Comparison of ENCODE assay signal across 11 mouse cellular contexts in the genomic region with DNA sequence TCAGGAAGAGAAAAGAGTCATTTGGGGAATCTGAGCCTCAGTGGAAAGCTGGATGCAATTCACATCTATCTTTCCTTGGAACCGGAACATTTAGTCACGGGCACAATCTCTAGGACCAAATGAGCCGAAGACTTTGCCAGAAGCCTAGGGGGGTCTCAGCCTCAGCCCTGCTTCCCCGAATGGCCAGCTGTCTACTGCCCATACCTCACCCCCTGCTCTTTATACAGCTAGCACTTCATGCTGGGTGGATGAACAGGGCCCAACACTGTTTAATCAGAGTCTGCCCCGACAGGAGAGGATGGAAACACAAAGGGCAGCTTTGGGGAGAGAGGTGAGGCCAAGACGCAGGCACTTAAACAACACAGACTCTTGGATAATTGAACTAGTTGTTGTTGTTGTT. TPM values are rescaled to one million over a fixed set of nuclear protein-coding genes. Genes with fewer than 3 reads are reported as not detected.
DNase-seq lines count a peak whose midpoint lies in the region; ATAC-seq and TF ChIP-seq lines count a peak whose summit lies in the region.
"Had no signal": no experiment of that assay in that cellular context is flagged by ENCODE, and none has a peak within 500 bp of the region (broad histone marks: within the 10 kb centered on the region; RNA-seq: fewer than 3 reads in every experiment).

No protein-coding gene starts in this region.

- WGBS in liver, adult 2 months: 73% methylated on average over 6 of the region's 6 CpGs
- 79% methylated on average over 6 of the region's 6 CpGs for whole genome bisulfite sequencing in liver, embryonic 11.5 days
- 13% methylated on average over 6 of the region's 6 CpGs for WGBS in forebrain, embryonic 11.5 days
- 72% methylated on average over 6 of the region's 6 CpGs for WGBS in intestine, embryonic 16.5 days
- 22% methylated on average over 6 of the region's 6 CpGs for WGBS in neural tube, embryonic 14.5 days

- no peaks in the 10 kb centered on the region for H3K9me3 ChIP-seq in liver, embryonic 11.5 days (ENCODE audit: control insufficient read depth, low read length)
- H3K9me3 ChIP-seq in forebrain, embryonic 11.5 days (ENCODE audit: control insufficient read depth, low read length): no peaks in the 10 kb centered on the region
- H3K9me3 ChIP-seq in intestine, embryonic 16.5 days (ENCODE audit: control insufficient read depth, low read length): no peaks in the 10 kb centered on the region
- H3K9me3 ChIP-seq in neural tube, embryonic 14.5 days (ENCODE audit: control insufficient read depth, low read length): no peaks in the 10 kb centered on the region

- no peak overlapping the region for H3K4me2 ChIP-seq in liver, embryonic 11.5 days
- H3K4me2 ChIP-seq in forebrain, embryonic 11.5 days (ENCODE audit: low read depth, low read length, severe bottlenecking): no peak overlapping the region
- H3K4me2 ChIP-seq in intestine, embryonic 16.5 days (ENCODE audit: low read depth, low read length): no peak overlapping the region
- H3K4me2 ChIP-seq in neural tube, embryonic 14.5 days (ENCODE audit: low read depth, low read length): no peak overlapping the region

- H3K9ac ChIP-seq in liver, adult 2 months (ENCODE audit: low read depth, low read length): no peak overlapping the region
- no peak overlapping the region for H3K9ac ChIP-seq in liver, embryonic 11.5 days (ENCODE audit: low read depth, low read length)
- H3K9ac ChIP-seq in forebrain, embryonic 11.5 days (ENCODE audit: low read length): no peak overlapping the region
- H3K9ac ChIP-seq in intestine, embryonic 16.5 days (ENCODE audit: low read depth, low read length): no peak overlapping the region
- no peak overlapping the region for H3K9ac ChIP-seq in neural tube, embryonic 14.5 days (replicated peaks; ENCODE audit: low read depth, low read length)

- H3K27ac ChIP-seq in liver, adult 2 months (replicated peaks; ENCODE audit: insufficient read depth, low read depth, low read length): 0 out of 2 replicates have a peak overlapping the region, but pooled peaks have one; percentile 4
- H3K27ac ChIP-seq in liver, embryonic 11.5 days (ENCODE audit: low read depth, low read length): no peak overlapping the region
- peak overlapping the region; percentile 38; the same call in 1 of the 2 replicates for H3K27ac ChIP-seq in forebrain, embryonic 11.5 days (ENCODE audit: low read depth, low read length)
- H3K27ac ChIP-seq in intestine, embryonic 16.5 days (ENCODE audit: low read length): peak overlapping the region; percentile 37; the same call in 1 of the 2 replicates
- peak overlapping the region; percentile 31; the same call in 1 of the 2 replicates for H3K27ac ChIP-seq in neural tube, embryonic 14.5 days (ENCODE audit: low read depth, low read length)

- no peaks in the 10 kb centered on the region for H3K79me2 ChIP-seq in liver, adult 2 months (ENCODE audit: control insufficient read depth, insufficient read depth, low read length)

- H3K4me1 ChIP-seq in liver, adult 2 months (ENCODE audit: control insufficient read depth, insufficient read depth, low read length): peaks cover 5% of the 10 kb centered on the region; the same call in 1 of the 2 replicates
- peaks cover 15% of the 10 kb centered on the region for H3K4me1 ChIP-seq in liver, embryonic 11.5 days (replicated peaks; ENCODE audit: control insufficient read depth, insufficient read depth, low read length)
- H3K4me1 ChIP-seq in forebrain, embryonic 11.5 days (replicated peaks; ENCODE audit: control insufficient read depth, insufficient read depth, low read length): peaks cover 4% of the 10 kb centered on the region; the same call in 1 of the 2 replicates
- peaks cover 8% of the 10 kb centered on the region for H3K4me1 ChIP-seq in intestine, embryonic 16.5 days (ENCODE audit: control insufficient read depth, insufficient read depth, low read length)
- H3K4me1 ChIP-seq in neural tube, embryonic 14.5 days (ENCODE audit: control insufficient read depth, insufficient read depth, low read length): peaks cover 7% of the 10 kb centered on the region; the same call in 1 of the 2 replicates

- ATAC-seq in liver, embryonic 11.5 days (replicated peaks; ENCODE audit: low FRiP score): no peak
- 0 out of 2 replicates have a peak, but pooled peaks have one; percentile 46 for ATAC-seq in forebrain, embryonic 11.5 days (replicated peaks; ENCODE audit: low FRiP score)
- no peak for ATAC-seq in intestine, embryonic 16.5 days
- peak; percentile 59; the same call in 1 of the 2 replicates for ATAC-seq in neural tube, embryonic 14.5 days (ENCODE audit: low read depth)
- no peak for ATAC-seq in erythroblast, adult 5-6 weeks (replicated peaks; ENCODE audit: low FRiP score, poor library complexity, severe bottlenecking)
- ATAC-seq: CD4-positive, CD25-positive, alpha-beta regulatory T cell, adult 4 months had no signal

- H3K4me3 ChIP-seq in liver, adult 2 months (ENCODE audit: insufficient read depth, low read depth, low read length): no peak overlapping the region
- no peak overlapping the region for H3K4me3 ChIP-seq in liver, embryonic 11.5 days (ENCODE audit: low read depth, low read length)
- H3K4me3 ChIP-seq in forebrain, embryonic 11.5 days (ENCODE audit: low read depth, low read length): no peak overlapping the region
- H3K4me3 ChIP-seq in intestine, embryonic 16.5 days (ENCODE audit: low read length): no peak overlapping the region
- H3K4me3 ChIP-seq in neural tube, embryonic 14.5 days (ENCODE audit: low read depth, low read length): no peak overlapping the region

- DNase-seq in liver, adult 2 months (ENCODE audit: extremely low read depth, low read depth, low spot score): no peak
- no peak for DNase-seq in liver, embryonic 11.5 days (ENCODE audit: low spot score)
- DNase-seq in forebrain, embryonic 11.5 days (ENCODE audit: low spot score): no peak
- DNase-seq in c-Kit-positive CD71-positive TER-119-positive erythroid progenitor cells, embryonic 14.5 days (ENCODE audit: low spot score): no peak
- no peak for DNase-seq in right cerebral cortex, postnatal 14 days
- DNase-seq: kidney, postnatal 14 days; thymus, adult 18-20 months had no signal

- no peaks in the 10 kb centered on the region for H3K36me3 ChIP-seq in liver, adult 2 months (ENCODE audit: control insufficient read depth, insufficient read depth, low read length)
- H3K36me3 ChIP-seq in liver, embryonic 11.5 days (ENCODE audit: control insufficient read depth, insufficient read depth, low read length): no peaks in the 10 kb centered on the region; the same call in 1 of the 2 replicates
- H3K36me3 ChIP-seq in forebrain, embryonic 11.5 days (ENCODE audit: control insufficient read depth, insufficient read depth, low read length): no peaks in the 10 kb centered on the region
- no peaks in the 10 kb centered on the region for H3K36me3 ChIP-seq in intestine, embryonic 16.5 days (ENCODE audit: control insufficient read depth, insufficient read depth, low read length)
- H3K36me3 ChIP-seq in neural tube, embryonic 14.5 days (ENCODE audit: control insufficient read depth, insufficient read depth, low read length): peaks cover 5% of the 10 kb centered on the region; the same call in 1 of the 2 replicates

- no peaks in the 10 kb centered on the region for H3K27me3 ChIP-seq in liver, adult 2 months (ENCODE audit: control insufficient read depth, insufficient read depth, low read length)
- no peaks in the 10 kb centered on the region for H3K27me3 ChIP-seq in liver, embryonic 11.5 days (replicated peaks; ENCODE audit: control insufficient read depth, insufficient read depth, low read length)
- no peaks in the 10 kb centered on the region for H3K27me3 ChIP-seq in forebrain, embryonic 11.5 days (ENCODE audit: control insufficient read depth, insufficient read depth, low read length)
- H3K27me3 ChIP-seq in intestine, embryonic 16.5 days (replicated peaks; ENCODE audit: control insufficient read depth, insufficient read depth, low read length): no peaks in the 10 kb centered on the region
- no peaks in the 10 kb centered on the region for H3K27me3 ChIP-seq in neural tube, embryonic 14.5 days (ENCODE audit: control insufficient read depth, insufficient read depth, low read length)

- no peak for TF ChIP-seq CTCF in liver, adult 2 months (IDR thresholded peaks at IDR 0.05; ENCODE audit: low read depth, low read length)

- no peak for TF ChIP-seq POLR2A in liver, adult 2 months (IDR thresholded peaks at IDR 0.05; ENCODE audit: extremely low read depth, insufficient read depth, low read length)

RNA-seq across cellular contexts. Expression of gene Chst15, which starts 53.8 kb away (rescaled TPM):
- 6.5 and 10.4 TPM in 2 replicates for total RNA-seq in liver, adult 2 months (2014; rRNA removed)
- polyA plus RNA-seq in liver, adult 2 months (2012; rRNA removed): 3.0 and 4.3 TPM in 2 replicates
- polyA plus RNA-seq in liver, embryonic 11.5 days (2014; fragmentation: Nextera tagmentation; extraction: Ambion mirVana): 12.8 and 14.1 TPM in 2 replicates
- 10.9 and 13.1 TPM in 2 replicates for polyA plus RNA-seq in forebrain, embryonic 11.5 days (2014; fragmentation: Nextera tagmentation; extraction: Ambion mirVana)
- 20.6 and 21.1 TPM in 2 replicates for polyA plus RNA-seq in intestine, embryonic 16.5 days (2015; fragmentation: Nextera tagmentation; extraction: Ambion mirVana)
- polyA plus RNA-seq in neural tube, embryonic 14.5 days (2014; fragmentation: Nextera tagmentation; extraction: Ambion mirVana): 16.7 and 20.7 TPM in 2 replicates
- 3.6 and 4.8 TPM in 2 replicates for total RNA-seq in erythroblast, adult 5-6 weeks (2015; ENCODE audit: low replicate concordance)
- 3.6 and 6.7 TPM in 2 replicates for total RNA-seq in erythroblast, adult 5-6 weeks (2017; ENCODE audit: low replicate concordance)

Comparison
In these comparisons a context has a peak if more than half of its experiments do, and no peak if none do; other contexts are left out.
1. ATAC-seq: peak in forebrain, embryonic 11.5 days (single experiment) and neural tube, embryonic 14.5 days (single experiment); none in liver, embryonic 11.5 days (single experiment), intestine, embryonic 16.5 days (single experiment) and erythroblast, adult 5-6 weeks (single experiment).